Mouse (Mus musculus) heart, postnatal 10 days (tissue): ENCODE measurements around the gene Ncmap. TPM values are rescaled to one million over a fixed set of nuclear protein-coding genes. Genes with fewer than 3 reads are reported as not detected.
"Not testable (repeated sequence)": the region's sequence is repeated elsewhere in the genome, so short reads cannot be mapped to it uniquely, and the experiment has no call there.

Experiments
- DNase-seq, 2 experiments: peaks; one replicate each; pipeline ENCODE4 v3.0.0; 2021
- intact Hi-C: fragments of 180-260 bp; cut with DNase I; formaldehyde crosslinking; loops from one replicate; pipeline ENCODE4 v1.15.1; 2025
- total RNA-seq, 2 experiments: library from RNA; stranded (reverse); gene quantifications; 2 replicates each; pipeline ENCODE4 v1.2.3; 2021

Ncmap gene
- total RNA-seq, 2 experiments from 2014 or later: 0.69 to 1.3 TPM

DNA sequence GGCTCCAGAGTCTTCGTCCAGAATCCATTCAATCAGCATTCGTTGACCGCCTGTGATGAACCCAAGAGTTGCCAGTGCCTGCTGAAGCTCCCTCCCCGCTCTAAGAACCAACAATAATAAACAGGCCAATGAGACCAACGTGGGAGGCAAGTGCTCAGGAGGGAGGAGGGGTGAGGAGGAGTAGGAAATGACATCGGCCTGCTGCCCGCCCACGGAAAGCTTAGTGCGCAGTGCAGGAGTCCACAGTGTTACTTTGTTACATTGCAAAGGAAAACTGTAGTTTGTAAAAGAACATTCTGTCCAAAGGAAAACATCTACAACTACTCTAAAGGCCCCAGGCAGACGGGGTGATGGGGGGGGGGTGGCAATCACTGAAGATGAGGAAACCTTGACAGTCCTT is 6.0 kb upstream of the Ncmap start:
- no peak for DNase-seq
- intact Hi-C loops: no loop called here

- intact Hi-C loops: no loop called here
Observed at GRCm38 (mm10) chr4:135401881-135402280, 3.9 kb upstream of the Ncmap start.

GRCm38 (mm10) chr4:135397551-135397950 is 476 bp downstream of the Ncmap start:
- no peak for DNase-seq
- intact Hi-C loops: no loop called here

More at GRCm38 (mm10) chr4:135401881-135402280, 3.9 kb upstream of the Ncmap start:
- DNase-seq: no peak

DNA sequence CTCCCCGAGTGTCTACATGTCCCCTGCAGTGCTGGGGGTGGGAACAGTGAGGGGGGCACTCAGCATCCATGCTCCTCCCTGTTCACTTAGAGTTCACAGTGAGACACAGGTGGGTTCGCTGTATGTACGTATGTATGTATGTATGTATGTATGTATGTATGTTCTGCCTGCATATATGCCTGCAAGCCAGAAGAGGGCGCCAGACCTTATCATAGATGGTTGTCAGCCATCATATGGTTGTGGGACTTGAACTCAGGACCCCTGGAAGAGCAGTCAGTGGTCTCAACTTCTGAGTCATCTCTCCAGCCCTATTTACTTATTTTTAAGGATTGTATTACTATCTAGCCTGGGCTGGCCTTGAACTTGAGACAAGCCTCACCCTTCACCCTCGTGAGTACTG is 1.7 kb downstream of the Ncmap start:
- intact Hi-C loops: no loop called here
- DNase-seq: no peak

GRCm38 (mm10) chr4:135395375-135395774 is 2.7 kb downstream of the Ncmap start:
- intact Hi-C loops: no loop called here
- DNase-seq: no peak

DNA sequence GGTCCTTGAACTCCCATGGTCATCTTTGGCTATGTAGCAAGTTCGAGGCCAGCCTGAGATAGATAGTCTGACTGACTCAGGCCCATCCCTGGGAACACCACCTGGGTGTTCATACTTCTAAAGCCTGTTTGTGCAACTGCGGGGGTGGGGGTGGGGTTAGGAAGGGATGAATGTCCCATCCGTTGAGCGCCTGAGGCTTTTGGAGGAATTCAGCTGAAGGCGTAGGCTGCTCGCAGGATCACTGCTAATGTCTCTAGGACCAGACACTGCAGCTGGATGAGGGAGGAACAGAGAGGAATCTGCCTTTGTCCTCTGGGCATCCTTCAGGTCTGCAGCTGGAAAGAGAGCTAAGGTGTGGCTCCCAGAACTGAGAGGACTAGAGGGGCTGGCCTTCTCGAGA is 3.4 kb downstream of the Ncmap start:
- intact Hi-C loops: no loop called here
- no peak for DNase-seq

DNA sequence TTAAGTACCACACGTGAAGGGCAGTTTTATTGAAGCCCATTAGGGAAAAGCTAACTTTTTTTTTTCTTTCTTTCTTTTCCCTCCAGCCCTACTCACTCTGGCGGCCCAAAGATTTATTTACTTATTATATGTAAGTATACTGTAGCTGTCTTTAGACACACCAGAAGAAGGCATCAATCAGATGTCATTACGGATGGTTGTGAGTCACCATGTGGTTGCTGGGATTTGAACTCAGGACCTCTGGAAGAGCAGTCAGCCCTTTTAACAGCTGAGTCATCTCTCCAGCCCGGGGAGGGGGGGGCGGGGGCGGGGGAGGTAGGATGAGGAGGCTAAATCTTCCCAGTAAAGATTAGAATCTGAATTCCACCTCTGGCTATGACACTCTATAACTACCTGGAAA is 4.6 kb downstream of the Ncmap start:
- no peak for DNase-seq
- intact Hi-C loops: no loop called here

DNA sequence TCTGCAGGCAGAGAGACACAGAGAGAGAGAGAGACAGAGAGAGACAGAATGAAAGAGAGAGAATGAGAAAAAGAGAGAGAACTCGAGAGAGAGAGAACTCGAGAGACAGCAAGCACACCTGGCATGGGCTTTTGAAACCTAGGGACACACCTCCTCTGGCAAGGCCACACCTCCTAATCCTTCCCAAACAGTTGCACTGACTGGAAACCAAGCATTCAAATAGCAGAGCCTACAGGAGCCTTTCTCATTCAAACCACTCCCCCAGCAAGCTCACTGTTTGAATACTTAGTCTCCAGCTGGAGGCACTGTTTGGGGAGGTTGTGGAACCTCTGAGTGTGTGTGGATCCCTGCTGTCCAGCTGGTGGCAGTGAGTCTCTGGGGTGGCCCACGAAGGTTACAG is 5.2 kb downstream of the Ncmap start:
- no peak for DNase-seq
- intact Hi-C loops: no loop called here

GRCm38 (mm10) chr4:135391014-135391413 is 7.0 kb downstream of the Ncmap start:
- no peak for DNase-seq
- intact Hi-C loops: no loop called here

GRCm38 (mm10) chr4:135385614-135386013 is 12.4 kb downstream of the Ncmap start:
- intact Hi-C loops: no loop called here
- DNase-seq: peak in 1 of 2 experiments; percentile 9

DNA sequence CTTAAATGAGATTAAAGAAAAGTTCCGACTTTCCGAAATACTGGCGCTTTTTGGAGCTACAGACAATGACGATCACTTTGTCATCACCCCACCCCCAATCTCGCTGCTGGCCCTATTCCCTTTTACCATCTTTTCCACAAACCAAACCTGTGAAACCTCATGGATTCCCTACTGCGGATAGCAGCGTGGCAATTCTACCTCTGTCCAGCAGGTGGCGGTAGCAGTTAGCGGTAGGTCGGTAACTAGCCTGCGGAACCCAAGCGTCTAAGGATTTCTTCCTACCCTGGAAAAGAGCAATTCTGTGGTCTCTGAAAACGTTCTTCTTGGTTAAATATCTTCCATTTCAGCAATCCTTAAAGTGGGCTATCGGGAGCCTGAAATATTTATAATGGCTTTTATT is 15.7 kb downstream of the Ncmap start:
- intact Hi-C loops: loop anchor here (1.0 to 5.0 kb wide), 3 partner anchors 29 to 284 kb away; partner anchors contain the start of gene Stpg1
- DNase-seq: peak; percentile 74 to 82

- intact Hi-C loops: loop anchor here (5.0 kb wide), 1 partner anchor 111 kb away; the partner anchor contains the start of gene Stpg1
- DNase-seq: no peak
Observed at GRCm38 (mm10) chr4:135381355-135381754, 16.7 kb downstream of the Ncmap start.

DNA sequence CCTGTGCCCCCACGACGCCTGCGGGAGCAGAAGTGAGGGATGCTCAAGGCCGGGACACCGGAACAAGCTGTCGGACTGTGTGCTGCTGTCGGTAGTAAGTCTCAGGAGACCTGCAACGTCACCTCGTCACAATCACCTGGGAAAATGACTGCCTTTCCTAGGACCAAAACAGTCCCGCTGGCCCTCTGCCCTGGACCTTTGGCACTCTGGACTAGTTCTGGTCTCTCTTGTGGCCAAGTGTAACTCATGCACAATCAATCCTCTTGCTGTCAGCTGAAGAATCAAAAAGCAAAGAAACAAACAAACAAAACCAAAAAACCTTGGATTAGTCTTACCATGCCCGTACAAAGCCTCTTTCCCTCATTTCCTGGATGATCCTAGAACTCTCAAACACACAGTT is 20.8 kb downstream of the Ncmap start:
- intact Hi-C loops: no loop called here
- no peak for DNase-seq

GRCm38 (mm10) chr4:135375444-135375843 is 22.6 kb downstream of the Ncmap start:
- no peak for DNase-seq
- intact Hi-C loops: no loop called here

GRCm38 (mm10) chr4:135373299-135373698 is 24.7 kb downstream of the Ncmap start:
- intact Hi-C loops: no loop called here
- DNase-seq: no peak

DNA sequence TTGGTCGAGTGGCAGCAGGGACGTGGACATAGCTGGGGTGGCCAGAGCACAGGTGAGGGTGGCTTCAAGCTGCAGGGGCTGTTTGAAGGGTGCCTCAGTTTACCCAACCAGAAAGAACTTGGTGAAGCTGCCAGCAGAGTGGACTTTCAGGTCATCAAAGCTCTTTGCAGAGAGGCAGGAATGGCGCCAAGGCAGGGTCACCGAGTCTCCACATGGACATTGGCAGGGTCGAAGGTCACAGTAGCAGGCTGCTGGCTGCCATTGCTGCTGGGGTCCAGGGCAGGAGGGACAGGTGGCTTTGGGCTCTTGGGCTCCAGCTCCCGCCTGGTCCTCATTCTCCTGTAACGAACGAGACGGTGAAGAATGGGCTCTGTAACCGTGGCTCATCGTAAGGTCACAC is 27.7 kb downstream of the Ncmap start:
- intact Hi-C loops: no loop called here
- no peak for DNase-seq

- no peak for DNase-seq
- intact Hi-C loops: no loop called here
Observed at GRCm38 (mm10) chr4:135362828-135363227, 35.2 kb downstream of the Ncmap start.

GRCm38 (mm10) chr4:135361722-135362121 is 36.3 kb downstream of the Ncmap start:
- intact Hi-C loops: no loop called here
- DNase-seq: no peak

GRCm38 (mm10) chr4:135358736-135359135 is 39.3 kb downstream of the Ncmap start:
- DNase-seq: peak; percentile 12 to 49
- intact Hi-C loops: no loop called here

- intact Hi-C loops: loop anchor here (1.0 kb wide), 1 partner anchor 54 kb away; no protein-coding TSS in a partner anchor
- no peak for DNase-seq
Observed at GRCm38 (mm10) chr4:135357221-135357920, 40.7 kb downstream of the Ncmap start.

- intact Hi-C loops: no loop called here
- DNase-seq: no peak
Observed at GRCm38 (mm10) chr4:135355886-135356550, 42.0 kb downstream of the Ncmap start.

DNA sequence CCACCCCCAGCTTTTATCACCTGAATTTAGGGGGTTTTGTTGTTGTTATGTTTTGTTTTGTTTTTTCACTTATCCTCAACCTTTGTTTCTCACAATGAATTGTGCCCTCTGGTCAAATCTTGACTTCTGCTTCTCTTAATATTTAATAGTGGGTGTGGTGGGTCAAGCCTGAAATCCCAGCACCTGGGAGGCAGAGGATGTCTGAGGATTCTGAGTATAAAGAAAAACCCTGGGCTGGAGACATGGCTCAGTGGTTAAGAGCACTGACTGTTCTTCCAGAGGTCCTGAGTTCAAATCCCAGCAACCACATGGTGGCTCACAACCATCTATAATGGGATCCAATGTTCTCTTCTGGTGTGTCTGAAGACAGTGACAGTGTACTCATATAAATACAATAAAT is 43.3 kb downstream of the Ncmap start:
- intact Hi-C loops: not testable (repeated sequence)

More for the DNA sequence above, 43.3 kb downstream of the Ncmap start:
- DNase-seq: not testable (repeated sequence)
